Mouse (Mus musculus) G1E (cell line): Measurements from ENCODE around the gene 3425401B19Rik. TPM values are rescaled to one million over a fixed set of nuclear protein-coding genes. Genes with fewer than 3 reads are reported as not detected.

Experiments used
- polyA plus RNA-seq: library from polyadenylated mRNA; stranded (reverse); fragments of >175 nt; gene quantifications from 2 replicates; pipeline ENCODE4 v1.2.3, GENCODE M21; 2012
- total RNA-seq, 2 experiments: library from RNA; stranded (forward) in 1 of 2; stranded (reverse) in 1 of 2; fragments of 200-1000 nt in 1 of 2; fragments of >200 nt in 1 of 2; fragmentation: Nextera tagmentation in 1 of 2; gene quantifications; 2 replicates each; pipeline ENCODE4 v1.2.3; 2014 to 2017

The 3425401B19Rik gene
- total and polyA plus RNA-seq, 3 experiments, result 0.05 TPM; not detected in 2

Other genes with a start within 250 kb of the 3425401B19Rik start
- gene Slc18a3, start 220.4 kb downstream of the 3425401B19Rik start, total RNA-seq (2014; fragmentation: Nextera tagmentation), result not detected in 2 replicates
- 0.12 TPM in 1 of 2 replicates, not detected in the other for gene Slc18a3, start 220.4 kb downstream of the 3425401B19Rik start, total RNA-seq (2017)
- not detected in 2 replicates for gene Slc18a3, start 220.4 kb downstream of the 3425401B19Rik start, polyA plus RNA-seq
- not detected in 2 replicates for gene Chat, start 219.3 kb downstream of the 3425401B19Rik start, total RNA-seq (2014; fragmentation: Nextera tagmentation)
- gene Chat, start 219.3 kb downstream of the 3425401B19Rik start, total RNA-seq (2017), result 0.22 TPM in 1 of 2 replicates, not detected in the other
- not detected in 2 replicates for gene Chat, start 219.3 kb downstream of the 3425401B19Rik start, polyA plus RNA-seq
- 31.5 and 32.6 TPM in 2 replicates for gene Ercc6, start 171.8 kb downstream of the 3425401B19Rik start, total RNA-seq (2014; fragmentation: Nextera tagmentation)
- 15.7 and 18.8 TPM in 2 replicates for gene Ercc6, start 171.8 kb downstream of the 3425401B19Rik start, total RNA-seq (2017)
- gene Ercc6, start 171.8 kb downstream of the 3425401B19Rik start, polyA plus RNA-seq, result 1.5 and 1.7 TPM in 2 replicates
- gene Prrxl1, start 85.9 kb downstream of the 3425401B19Rik start, total RNA-seq (2014; fragmentation: Nextera tagmentation), result not detected in 2 replicates
- 0.06 and 0.22 TPM in 2 replicates for gene Prrxl1, start 85.9 kb downstream of the 3425401B19Rik start, total RNA-seq (2017)
- not detected in 2 replicates for gene Prrxl1, start 85.9 kb downstream of the 3425401B19Rik start, polyA plus RNA-seq
- gene Tmem273, start 100.7 kb upstream of the 3425401B19Rik start, total RNA-seq (2014; fragmentation: Nextera tagmentation), result not detected in 2 replicates
- gene Tmem273, start 100.7 kb upstream of the 3425401B19Rik start, total RNA-seq (2017), result not detected in 2 replicates
- gene Tmem273, start 100.7 kb upstream of the 3425401B19Rik start, polyA plus RNA-seq, result not detected in 2 replicates
- not detected in 2 replicates for gene Fam170b, start 148.7 kb upstream of the 3425401B19Rik start, total RNA-seq (2014; fragmentation: Nextera tagmentation)
- 0.06 and 0.16 TPM in 2 replicates for gene Fam170b, start 148.7 kb upstream of the 3425401B19Rik start, total RNA-seq (2017)
- gene Fam170b, start 148.7 kb upstream of the 3425401B19Rik start, polyA plus RNA-seq, result not detected in 2 replicates
- gene Vstm4, start 171.5 kb upstream of the 3425401B19Rik start, total RNA-seq (2014; fragmentation: Nextera tagmentation), result not detected in 2 replicates
- gene Vstm4, start 171.5 kb upstream of the 3425401B19Rik start, total RNA-seq (2017), result 0.05 TPM in 1 of 2 replicates, not detected in the other
- gene Vstm4, start 171.5 kb upstream of the 3425401B19Rik start, polyA plus RNA-seq, result not detected in 2 replicates